Mouse (Mus musculus) leukemia stem cell, adult 10-12 weeks (primary cell): ENCODE data around the gene Fgf18. TPM values are rescaled to one million over a fixed set of nuclear protein-coding genes. Genes with fewer than 3 reads are reported as not detected.

Experiments
- polyA plus RNA-seq: library from polyadenylated mRNA; stranded (reverse); fragments of >175 nt; gene quantifications from 2 replicates; pipeline ENCODE4 v1.2.3, GENCODE M21; 2012; ENCODE audit warnings: low replicate concordance

Fgf18 gene
- 0.17 TPM in 1 of 2 replicates, not detected in the other for polyA plus RNA-seq

DNA sequence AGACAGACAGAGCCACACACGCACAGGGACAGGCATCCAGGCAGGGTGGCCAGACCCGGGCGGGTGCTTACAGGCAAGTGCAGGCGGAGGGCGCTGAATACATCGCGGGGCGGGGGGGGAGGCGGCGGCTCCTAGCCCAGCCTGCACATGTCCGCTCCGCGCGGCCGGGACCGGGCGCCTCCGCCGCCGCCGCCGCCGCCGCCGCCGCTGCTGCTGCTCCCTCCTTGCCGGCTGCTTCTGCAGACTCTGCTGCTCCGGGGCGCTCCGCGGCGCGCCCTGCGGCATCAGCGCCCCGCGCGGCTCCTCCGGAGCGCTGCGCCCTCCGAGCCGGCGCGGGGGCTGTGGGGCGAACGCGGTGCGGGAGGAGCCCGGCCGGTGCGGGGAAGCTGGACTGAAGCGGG lies at the start of gene Fgf18:
Gene Fgf18, minus strand, starts transcription at position 230 of the 401 bp plus-strand sequence.

DNA sequence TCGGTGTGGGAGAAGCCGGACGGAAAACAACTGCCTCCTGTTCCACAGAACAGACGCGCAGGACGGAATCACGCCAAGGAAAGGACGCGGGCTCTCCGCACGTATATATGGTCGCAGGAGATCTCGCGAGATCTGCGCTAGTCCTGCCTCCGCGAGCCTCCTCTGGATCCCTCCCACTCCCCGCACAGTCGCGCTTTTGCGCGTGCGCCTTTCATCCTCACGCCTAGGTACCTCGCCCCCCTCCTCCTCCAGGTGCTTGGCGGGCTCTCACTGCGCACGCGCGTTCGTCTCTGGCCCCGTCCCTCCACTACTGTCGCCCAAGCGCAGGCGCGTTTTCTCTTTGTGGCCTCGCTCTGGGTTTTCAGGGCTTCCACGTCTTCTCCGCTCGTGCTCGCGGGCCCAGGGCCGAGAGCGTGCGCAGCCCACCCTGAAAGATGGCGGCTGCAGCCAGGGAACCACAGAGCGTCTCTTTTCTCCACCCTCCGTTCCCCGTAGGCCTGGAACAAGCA lies 15.9 kb upstream of the Fgf18 start, which contains the start of gene Npm1:
Gene Npm1, minus strand, starts transcription at position 209 of the 509 bp plus-strand sequence.

Other genes with a start within 250 kb of the Fgf18 start
- 13.3 and 67.4 TPM in 2 replicates for gene Npm1, start 15.8 kb upstream of the Fgf18 start, polyA plus RNA-seq
- gene Tlx3, start 56.2 kb upstream of the Fgf18 start, polyA plus RNA-seq = 0.19 TPM in 1 of 2 replicates, not detected in the other
- gene Gm12117, start 129.3 kb upstream of the Fgf18 start, polyA plus RNA-seq = not detected in 2 replicates